Mouse (Mus musculus) stomach, postnatal 0 days (tissue): ENCODE results near the gene Edf1. TPM values are rescaled to one million over a fixed set of nuclear protein-coding genes. Genes with fewer than 3 reads are reported as not detected.
"Not testable (repeated sequence)": the region's sequence is repeated elsewhere in the genome, so short reads cannot be mapped to it uniquely, and the experiment has no call there.

Experiments
- ATAC-seq: fragments of 200-750 bp; cut with Nextera tagmentation; 2 replicates; pipeline ENCODE4 v1.8.0; 2017; ENCODE audit not compliant: low FRiP score, low TSS enrichment
- DNase-seq: peaks from one replicate; pipeline ENCODE4 v3.0.0-alpha.2; 2016; ENCODE audit warnings: low spot score
- H3K27ac ChIP-seq: fragments of 300-500 bp; sonication (generic); replicated peaks from 2 replicates; pipeline ENCODE4 v1.5.1; 2014; ENCODE audit warnings: mild to moderate bottlenecking, control low read depth
- H3K27me3 ChIP-seq: fragments of 300-500 bp; sonication (generic); 2 replicates; pipeline ENCODE4 v1.6.1; 2014; ENCODE audit warnings: low read length; ENCODE audit not compliant: control insufficient read depth, insufficient read depth
- H3K36me3 ChIP-seq: fragments of 300-500 bp; sonication (generic); 2 replicates; pipeline ENCODE4 v1.6.1; 2014; ENCODE audit warnings: low read length, mixed read lengths; ENCODE audit not compliant: control insufficient read depth, insufficient read depth
- H3K4me1 ChIP-seq: fragments of 300-500 bp; sonication (generic); replicated peaks from 2 replicates; pipeline ENCODE4 v1.6.1; 2014; ENCODE audit warnings: antibody characterized with exemption; ENCODE audit not compliant: control insufficient read depth, insufficient read depth
- H3K4me2 ChIP-seq: fragments of 300-500 bp; sonication (generic); replicated peaks from 2 replicates; pipeline ENCODE4 v1.6.1; 2014; ENCODE audit warnings: low read depth, mild to moderate bottlenecking, control low read depth, moderate library complexity
- H3K4me3 ChIP-seq: fragments of 300-500 bp; sonication (generic); 2 replicates; pipeline ENCODE4 v1.5.1; 2014; ENCODE audit warnings: low read depth, low read length, control low read depth
- H3K9ac ChIP-seq: fragments of 300-500 bp; sonication (generic); 2 replicates; pipeline ENCODE4 v1.6.1; 2014; ENCODE audit warnings: mild to moderate bottlenecking, low read length, control low read depth, mixed read lengths
- H3K9me3 ChIP-seq: fragments of 300-500 bp; sonication (generic); 2 replicates; pipeline ENCODE4 v1.6.1; 2016; ENCODE audit warnings: low read length; ENCODE audit not compliant: control insufficient read depth
- CTCF ChIP-seq: IDR thresholded peaks from 2 replicates; pipeline ENCODE4 v1.5.1; 2016; ENCODE audit warnings: antibody characterized with exemption, low read depth, mild to moderate bottlenecking, moderate library complexity
- EP300 ChIP-seq: optimal IDR thresholded peaks from 2 replicates; pipeline ENCODE3; 2016; ENCODE audit warnings: antibody characterized with exemption
- WGBS: fragments of 180-500 bp; shearing (Covaris S2); extraction: QIAGEN DNeasy Blood & Tissue Kit; methylation state at CpG from one replicate; pipeline ENCODE4 v1.1.7; 2014; 5-methylcytosine and 5-hydroxymethylcytosine counted together
- polyA plus RNA-seq: library from polyadenylated mRNA; unstranded; fragments of >200 nt; fragmentation: Nextera tagmentation; extraction: Ambion mirVana; gene quantifications from 2 replicates; pipeline ENCODE4 v1.2.1, GENCODE M21; 2015

Gene Edf1
- polyA plus RNA-seq, 1 experiment from 2014 or later: 351 TPM

DNA sequence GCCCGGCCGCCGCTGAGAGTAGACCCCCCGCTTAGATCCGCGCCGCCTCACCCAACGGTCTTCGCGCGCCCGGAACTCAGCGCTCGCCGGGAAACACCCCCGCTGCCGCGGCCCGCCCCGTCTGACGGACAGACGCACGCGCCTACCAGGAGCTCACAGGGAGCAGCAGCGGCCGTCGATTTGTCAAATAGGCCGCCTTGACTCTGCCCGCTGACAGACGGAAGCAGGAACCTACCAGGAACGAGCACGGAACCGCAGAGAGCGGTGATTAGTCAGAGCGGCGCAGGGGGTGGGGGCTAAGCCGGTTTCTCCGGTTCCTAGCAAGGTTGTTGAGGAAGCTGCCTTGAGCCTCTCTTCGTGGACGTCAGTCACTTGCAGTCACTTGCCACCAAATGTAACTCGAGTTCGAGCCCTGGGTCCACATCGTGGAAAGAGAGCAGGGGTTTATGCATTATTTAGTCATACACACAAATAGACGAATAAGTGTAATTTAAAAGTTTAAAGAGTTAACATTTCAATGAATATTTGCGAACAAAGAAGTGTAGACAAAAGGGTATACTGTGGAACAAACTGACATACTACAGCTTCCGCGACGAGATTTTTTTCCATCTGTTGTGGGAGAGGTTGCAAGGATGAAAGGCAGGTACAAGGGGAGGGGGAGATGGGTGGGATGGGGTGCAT, 10.7 kb upstream of the Edf1 start, which contains the start of gene Traf2:
TSS of gene Traf2 (minus strand) at position 130 of the 681 bp plus-strand sequence.
- Histone ChIP-seq H3K9ac (peak within 1 kb of the TSS; percentile 80), H3K36me3 (no peaks in the 10 kb centered on the region), H3K4me1 (no peaks in the 10 kb centered on the region), H3K4me2 (peak within 1 kb of the TSS; percentile 79), H3K4me3 (peak within 1 kb of the TSS; percentile 76), H3K27ac (peak within 1 kb of the TSS; percentile 61), H3K27me3 (no peaks in the 10 kb centered on the region), H3K9me3 (no peaks in the 10 kb centered on the region)
- DNase-seq: peak; percentile 99
- TF ChIP-seq CTCF (no peak), EP300 (peak; percentile 86)
- ATAC-seq: peak; percentile 100
- 2% methylated on average over 48 of the region's 48 CpGs for WGBS

DNA sequence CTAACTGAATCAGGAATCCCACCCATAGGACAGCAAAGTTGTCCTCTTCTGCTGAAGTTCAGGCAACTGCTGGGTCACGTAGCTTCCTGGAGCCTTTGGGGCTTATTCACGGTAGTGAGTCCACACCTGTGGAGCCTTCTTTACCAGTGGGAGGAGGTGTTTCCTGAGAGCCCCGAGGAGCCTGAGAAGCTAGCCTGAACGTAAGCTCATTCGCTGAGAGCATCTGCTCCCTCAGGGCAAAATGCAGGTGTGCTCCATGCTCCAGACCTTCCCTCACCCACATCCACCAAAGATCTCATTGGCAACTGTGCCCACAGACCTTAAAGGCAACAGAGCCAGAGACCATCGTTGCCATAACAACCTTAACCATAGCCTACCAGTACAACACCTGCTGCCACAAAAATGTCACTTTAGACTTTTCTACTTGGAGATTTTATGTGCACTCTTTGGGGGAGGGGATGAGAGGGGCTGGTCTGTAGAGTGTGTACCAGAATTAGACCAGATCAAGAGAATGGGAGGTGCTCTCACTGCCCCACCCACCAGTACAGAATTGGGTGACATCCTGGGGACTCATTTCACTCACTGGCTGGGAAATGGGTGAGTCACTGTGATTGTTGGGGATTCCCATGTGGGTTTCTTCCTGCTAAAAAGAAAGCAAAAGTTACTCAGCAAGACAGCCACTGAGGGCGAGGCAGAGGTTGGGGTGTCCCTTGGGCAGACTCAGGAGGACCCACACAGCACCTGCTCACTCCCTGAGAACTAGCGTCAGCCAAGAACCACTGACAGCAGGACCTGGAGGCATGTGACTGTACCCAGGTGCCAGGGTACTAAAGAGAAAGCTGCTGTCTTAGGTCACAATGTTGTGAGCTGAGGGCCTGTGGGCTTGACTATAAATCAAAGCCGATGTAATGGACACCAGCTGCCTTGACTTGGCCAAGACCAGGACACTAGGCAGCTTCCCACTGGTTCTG, 8.3 kb upstream of the Edf1 start:
- Histone ChIP-seq H3K36me3 (no peaks in the 10 kb centered on the region), H3K27me3 (no peaks in the 10 kb centered on the region), H3K4me3 (no peak overlapping the region), H3K27ac (no peak overlapping the region), H3K4me1 (no peaks in the 10 kb centered on the region), H3K9ac (no peak overlapping the region), H3K4me2 (no peak overlapping the region), H3K9me3 (no peaks in the 10 kb centered on the region)
- ATAC-seq (no peak), DNase-seq (no peak)
- 62% methylated on average over 9 of the region's 9 CpGs for WGBS
- TF ChIP-seq EP300: no peak

DNA sequence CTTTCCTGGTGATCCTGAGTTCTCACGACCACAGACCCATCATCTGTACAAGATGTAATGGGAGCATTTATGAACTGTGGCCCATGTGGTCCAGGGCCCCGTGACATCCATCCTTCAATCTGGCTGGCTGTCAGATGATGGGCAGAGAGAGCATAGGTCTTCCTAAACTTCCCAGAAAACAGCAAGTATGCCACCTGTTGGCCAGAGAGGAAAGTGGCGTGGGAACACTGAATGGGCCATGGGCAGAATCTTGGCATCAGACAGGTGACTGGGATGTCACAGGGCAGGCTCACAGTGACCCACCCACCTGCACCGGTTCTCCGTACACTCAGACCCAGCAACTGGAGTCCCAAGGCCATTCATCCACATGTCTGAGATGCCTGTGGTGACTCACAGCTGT, 6.5 kb upstream of the Edf1 start:
- DNase-seq (no peak), ATAC-seq (no peak)
- no peak overlapping the region for H3K4me3 ChIP-seq
- H3K4me1 ChIP-seq: no peaks in the 10 kb centered on the region
- no peaks in the 10 kb centered on the region for H3K27me3 ChIP-seq
- H3K27ac ChIP-seq: no peak overlapping the region
- 26% methylated on average over 5 of the region's 5 CpGs for WGBS
- H3K9ac ChIP-seq: no peak overlapping the region
- no peaks in the 10 kb centered on the region for H3K36me3 ChIP-seq
- H3K4me2 ChIP-seq: no peak overlapping the region
- no peaks in the 10 kb centered on the region for H3K9me3 ChIP-seq
- TF ChIP-seq EP300: no peak
- TF ChIP-seq CTCF: peak; percentile 81

DNA sequence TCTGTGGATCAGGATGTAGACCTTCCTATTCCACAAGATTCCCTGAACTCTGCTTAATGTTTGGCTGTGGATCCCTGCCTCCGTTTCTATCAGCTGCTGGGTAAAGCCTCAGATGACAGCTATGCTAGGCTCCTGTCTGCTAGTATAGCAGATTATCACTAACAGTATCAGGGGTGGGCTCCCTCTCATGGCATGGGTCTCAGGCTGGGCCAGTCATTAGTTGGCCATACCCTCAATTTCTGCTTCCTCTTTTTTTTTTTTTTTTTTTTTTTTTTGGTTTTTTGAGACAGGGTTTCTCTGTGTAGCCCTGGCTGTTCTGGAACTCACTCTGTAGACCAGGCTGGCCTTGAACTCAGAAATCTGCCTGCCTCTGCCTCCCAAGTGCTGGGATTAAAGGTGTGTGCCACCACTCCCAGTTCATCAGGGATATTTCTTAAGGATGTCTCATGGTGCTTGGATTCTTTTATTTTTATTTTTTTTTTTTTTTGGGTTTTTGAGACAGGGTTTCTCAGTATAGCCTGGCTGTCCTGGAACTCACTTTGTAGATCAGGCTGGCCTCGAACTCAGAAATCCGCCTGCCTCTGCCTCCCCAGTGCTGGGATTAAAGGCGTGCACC, 4.4 kb upstream of the Edf1 start:
- 85% methylated on average over 4 of the region's 4 CpGs for WGBS
- not testable (repeated sequence) for H3K36me3 ChIP-seq, H3K4me2 ChIP-seq, DNase-seq, H3K4me1 ChIP-seq, ATAC-seq, H3K9ac ChIP-seq, H3K27me3 ChIP-seq, H3K4me3 ChIP-seq, H3K9me3 ChIP-seq, H3K27ac ChIP-seq

DNA sequence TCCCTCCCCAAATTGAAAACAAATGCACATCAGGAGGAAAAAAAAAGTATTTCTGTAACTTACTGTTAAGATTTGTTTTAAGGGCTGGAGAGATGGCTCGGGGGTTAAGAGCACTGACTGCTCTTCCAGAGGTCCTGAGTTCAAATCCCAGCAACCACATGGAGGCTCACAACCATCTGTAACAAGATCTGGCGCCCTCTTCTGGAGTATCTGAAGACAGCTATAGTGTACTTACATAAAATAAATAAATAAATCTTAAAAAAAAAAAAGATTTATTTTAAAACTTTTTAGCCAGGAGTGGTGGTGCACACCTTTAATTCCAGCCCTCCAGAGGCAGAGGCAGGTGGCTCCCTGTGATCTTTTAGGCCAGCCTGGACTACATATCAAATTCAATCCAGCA, 2.2 kb upstream of the Edf1 start:
- not testable (repeated sequence) for H3K4me3 ChIP-seq, H3K27ac ChIP-seq, H3K9ac ChIP-seq, H3K4me1 ChIP-seq, H3K27me3 ChIP-seq, H3K4me2 ChIP-seq, H3K9me3 ChIP-seq, ATAC-seq, DNase-seq, H3K36me3 ChIP-seq
- TF ChIP-seq CTCF: peak; percentile 49
- 46% methylated on average over 2 of the region's 2 CpGs for WGBS
